Mouse (Mus musculus) myocyte (in vitro differentiated cells): ENCODE data around the gene Lztfl1. TPM values are rescaled to one million over a fixed set of nuclear protein-coding genes. Genes with fewer than 3 reads are reported as not detected.

Source experiments
- H3K27me3 ChIP-seq: one replicate; pipeline ENCODE4 v1.6.1; 2011; ENCODE audit not compliant: control insufficient read depth, insufficient read depth, insufficient read length
- H3K36me3 ChIP-seq: one replicate; pipeline ENCODE4 v1.6.1; 2011; ENCODE audit not compliant: control insufficient read depth, insufficient read depth
- H3K4me2 ChIP-seq: one replicate; pipeline ENCODE4 v1.6.1; 2011; ENCODE audit warnings: low read depth, control low read depth
- H3K4me3 ChIP-seq: one replicate; pipeline ENCODE4 v1.5.1; 2011; ENCODE audit warnings: mild to moderate bottlenecking, control low read depth, moderate library complexity
- H3K79me2 ChIP-seq: one replicate; pipeline ENCODE4 v1.6.1; 2011; ENCODE audit not compliant: control insufficient read depth, insufficient read depth
- H3ac ChIP-seq: one replicate; pipeline ENCODE4 v1.6.1; 2011; ENCODE audit not compliant: control insufficient read depth, insufficient read length
- CEBPB ChIP-seq: IDR thresholded peaks from 2 replicates; pipeline ENCODE4 v1.6.1; 2011; ENCODE audit warnings: mild to moderate bottlenecking, moderate library complexity; ENCODE audit not compliant: poor library complexity, insufficient read depth, severe bottlenecking
- E2F4 ChIP-seq: IDR thresholded peaks from one replicate; pipeline ENCODE4 v1.6.1; 2011; ENCODE audit warnings: mild to moderate bottlenecking, control low read depth, moderate library complexity; ENCODE audit not compliant: insufficient read depth
- MAX ChIP-seq: IDR thresholded peaks from one replicate; pipeline ENCODE4 v1.6.1; 2011; ENCODE audit warnings: low read depth, mild to moderate bottlenecking, control low read depth
- MYOD1 ChIP-seq, 3 experiments: IDR thresholded peaks; one replicate each; pipeline ENCODE4 v1.6.1; 2011; ENCODE audit warnings: control low read depth in 2 of 3, low read depth in 2 of 3, mild to moderate bottlenecking in 2 of 3, moderate library complexity in 1 of 3; ENCODE audit not compliant: insufficient read length in 2 of 3, control insufficient read depth in 1 of 3
- MYOG ChIP-seq, 3 experiments: IDR thresholded peaks; one replicate each; pipeline ENCODE4 v1.6.1; 2011; ENCODE audit warnings: control low read depth in 2 of 3, low read depth in 2 of 3, mild to moderate bottlenecking in 2 of 3; ENCODE audit not compliant: insufficient read length in 2 of 3, control insufficient read depth in 1 of 3, insufficient read depth in 1 of 3
- POLR2A ChIP-seq: IDR thresholded peaks from one replicate; pipeline ENCODE4 v1.6.1; 2011; ENCODE audit warnings: low read depth, mild to moderate bottlenecking, control low read depth, moderate library complexity; ENCODE audit not compliant: insufficient read length
- POLR2AphosphoS2 ChIP-seq: IDR thresholded peaks from one replicate; pipeline ENCODE4 v1.6.1; 2011; ENCODE audit warnings: low read depth, control low read depth; ENCODE audit not compliant: insufficient read length
- REST ChIP-seq: IDR thresholded peaks from one replicate; pipeline ENCODE4 v1.6.1; 2011; ENCODE audit warnings: mild to moderate bottlenecking, control low read depth, moderate library complexity; ENCODE audit not compliant: insufficient read depth, insufficient read length
- SRF ChIP-seq: IDR thresholded peaks from one replicate; pipeline ENCODE4 v1.6.1; 2011; ENCODE audit warnings: low read depth; ENCODE audit not compliant: control insufficient read depth, insufficient read length
- TCF12 ChIP-seq: IDR thresholded peaks from one replicate; pipeline ENCODE4 v1.6.1; 2011; ENCODE audit warnings: mild to moderate bottlenecking, control low read depth; ENCODE audit not compliant: poor library complexity, insufficient read depth, severe bottlenecking
- TCF3 ChIP-seq: IDR thresholded peaks from one replicate; pipeline ENCODE4 v1.6.1; 2011; ENCODE audit warnings: low read depth, control low read depth; ENCODE audit not compliant: insufficient read length
- USF1 ChIP-seq: IDR thresholded peaks from one replicate; pipeline ENCODE4 v1.6.1; 2011; ENCODE audit warnings: low read depth, mild to moderate bottlenecking, control low read depth, moderate library complexity
- polyA plus RNA-seq: library from polyadenylated mRNA; unstranded; fragments of >200 nt; fragmentation: generic; extraction: Trizol; gene quantifications from one replicate; pipeline ENCODE4 v1.2.1, GENCODE M21; 2012; ENCODE audit warnings: missing spikeins

The Lztfl1 gene
- 7.4 TPM for polyA plus RNA-seq

DNA sequence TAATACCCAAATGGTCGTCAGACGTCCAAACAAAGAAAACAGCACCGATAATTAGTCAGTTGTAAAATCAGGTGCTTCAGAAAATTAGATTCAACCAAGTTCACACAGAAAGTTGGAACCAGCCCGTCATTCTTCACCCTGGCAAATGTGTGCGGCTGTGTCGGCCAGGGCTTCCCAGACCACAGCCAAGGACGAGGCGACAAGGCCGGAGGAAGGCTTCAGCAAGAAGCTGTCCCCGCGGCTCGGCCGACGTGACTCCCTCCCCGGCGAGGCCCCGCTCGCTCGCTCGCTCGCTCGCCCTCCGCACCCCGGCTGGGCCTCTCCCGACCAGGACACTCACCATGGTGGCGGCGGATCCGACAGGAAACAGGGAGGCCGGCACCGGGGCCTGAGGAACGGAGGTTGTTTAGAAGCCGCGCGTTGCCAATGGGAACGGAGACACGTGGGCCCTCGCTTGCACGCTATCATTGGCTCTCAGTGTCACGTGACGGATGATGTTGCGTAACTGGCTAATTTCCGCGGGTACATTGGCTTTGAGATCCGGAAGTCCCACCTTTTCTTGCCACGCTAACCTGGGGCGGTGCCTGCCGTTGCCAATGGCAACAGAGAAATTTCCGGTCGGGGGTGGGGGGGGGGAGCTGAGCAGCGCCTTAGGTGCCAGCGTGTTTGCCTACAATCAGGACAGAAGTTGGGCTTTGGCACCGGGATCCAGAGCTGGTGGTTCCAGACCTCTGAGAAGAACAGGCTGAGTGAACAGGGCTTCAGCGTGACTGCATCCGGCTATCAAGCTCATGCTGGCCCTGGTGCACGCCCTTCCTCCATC is at the start of gene Lztfl1:
Lztfl1 (minus strand) TSS at position 512 of the 823 bp plus-strand sequence.
- peak within 1 kb of the TSS; percentile 39 for H3ac ChIP-seq
- H3K4me2 ChIP-seq, result peak within 1 kb of the TSS; percentile 88
- H3K79me2 ChIP-seq, result no peaks in the 10 kb centered on the region
- peak within 1 kb of the TSS; percentile 42 for H3K4me3 ChIP-seq
- TF ChIP-seq USF1 (peak; percentile 99), CEBPB (peak; percentile 99), REST (no peak), E2F4 (no peak), TCF3 (no peak), TCF12 (no peak), POLR2A (peak; percentile 22), MAX (peak; percentile 65)
- peaks cover 5% of the 10 kb centered on the region for H3K27me3 ChIP-seq
- H3K36me3 ChIP-seq, result no peaks in the 10 kb centered on the region

DNA sequence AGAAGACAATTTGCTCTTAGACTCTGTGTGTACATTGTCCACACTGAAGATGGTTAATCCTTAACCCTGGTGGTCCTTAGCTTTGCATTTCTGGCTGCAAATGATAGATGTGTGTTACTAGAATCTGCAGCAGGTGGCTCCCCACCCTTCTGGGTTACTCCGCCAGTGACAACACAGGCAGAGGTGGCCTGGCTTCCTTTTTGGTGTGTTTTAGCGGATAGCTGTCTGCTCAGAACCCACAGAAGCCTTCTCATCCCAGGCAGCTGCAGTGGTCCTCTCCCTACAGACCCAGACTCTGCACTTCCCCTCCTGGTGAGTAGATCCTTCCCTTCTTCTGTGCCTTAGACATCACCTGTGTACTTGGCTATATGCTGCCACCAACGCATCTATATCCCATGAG is 49.5 kb upstream of the Lztfl1 start:
- H3K27me3 ChIP-seq, result no peaks in the 10 kb centered on the region
- H3K79me2 ChIP-seq, result no peaks in the 10 kb centered on the region
- no peaks in the 10 kb centered on the region for H3K36me3 ChIP-seq
- TF ChIP-seq POLR2AphosphoS2, result no peak
- no peak for TF ChIP-seq MAX
- TF ChIP-seq REST, result no peak
- TF ChIP-seq USF1, result no peak
- no peak for TF ChIP-seq MYOG (IDR thresholded peaks at IDR 0.05; ENCODE audit: control insufficient read depth in 1 of 3, insufficient read depth in 1 of 3, insufficient read length in 2 of 3, low read depth in 2 of 3)
- TF ChIP-seq TCF12, result no peak
- TF ChIP-seq CEBPB, result no peak
- TF ChIP-seq E2F4, result no peak
- no peak for TF ChIP-seq MYOD1 (IDR thresholded peaks at IDR 0.05; ENCODE audit: control insufficient read depth in 1 of 3, insufficient read length in 2 of 3, low read depth in 2 of 3)
- no peak for TF ChIP-seq TCF3
- no peak for TF ChIP-seq SRF
- no peak for TF ChIP-seq POLR2A
- H3K4me3 ChIP-seq, result no peak overlapping the region
- no peak overlapping the region for H3K4me2 ChIP-seq
- H3ac ChIP-seq, result no peak overlapping the region

DNA sequence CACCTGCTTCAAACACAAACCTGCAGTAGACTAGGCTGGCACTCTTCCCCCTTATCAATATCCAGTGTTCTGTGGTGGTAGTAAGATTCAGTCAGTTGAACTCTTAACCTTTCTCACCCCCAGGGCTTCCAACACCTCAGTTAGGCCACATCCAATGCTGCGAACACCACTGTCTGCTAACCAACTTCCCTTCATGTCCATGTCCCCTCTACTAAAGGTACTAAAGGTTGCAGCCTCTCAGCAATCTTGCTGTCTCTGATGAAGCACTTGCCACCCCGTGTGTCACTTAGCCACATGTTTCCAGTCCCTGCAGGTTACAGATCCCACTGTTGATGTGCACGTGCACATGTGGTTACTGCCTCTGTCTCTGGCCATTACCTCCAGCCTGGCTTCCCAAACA is 46.3 kb upstream of the Lztfl1 start:
- Histone ChIP-seq H3K4me3 (no peak overlapping the region), H3K4me2 (peak overlapping the region; percentile 40)
- no peak for TF ChIP-seq POLR2AphosphoS2
- no peak for TF ChIP-seq MYOG (IDR thresholded peaks at IDR 0.05; ENCODE audit: control insufficient read depth in 1 of 3, insufficient read depth in 1 of 3, insufficient read length in 2 of 3, low read depth in 2 of 3)
- no peak for TF ChIP-seq USF1
- no peak for TF ChIP-seq MAX
- TF ChIP-seq POLR2A, result no peak
- no peak for TF ChIP-seq TCF3
- TF ChIP-seq TCF12, result no peak
- TF ChIP-seq SRF, result no peak
- TF ChIP-seq CEBPB, result no peak
- TF ChIP-seq E2F4, result no peak
- TF ChIP-seq REST, result no peak
- no peak for TF ChIP-seq MYOD1 (IDR thresholded peaks at IDR 0.05; ENCODE audit: control insufficient read depth in 1 of 3, insufficient read length in 2 of 3, low read depth in 2 of 3)

DNA sequence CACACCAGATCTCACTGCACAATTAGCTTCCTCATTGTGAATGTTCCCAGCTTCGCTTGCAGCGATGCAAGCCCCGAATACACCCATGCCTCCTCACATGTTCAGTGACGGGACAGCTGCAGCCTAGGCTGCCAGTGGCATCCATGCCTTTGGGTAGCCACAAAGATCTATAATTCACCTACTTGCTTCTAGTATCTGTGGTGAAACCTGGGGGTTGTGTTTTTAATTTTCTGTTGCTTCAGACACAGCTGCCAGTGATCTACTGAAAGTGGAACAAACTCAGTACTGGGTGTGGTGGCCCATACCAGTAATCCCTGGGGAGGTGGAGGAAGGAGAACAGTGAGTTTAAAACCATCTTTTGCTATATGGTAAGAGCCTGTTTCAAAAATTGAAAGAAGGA is 45.4 kb upstream of the Lztfl1 start:
- H3K4me2 ChIP-seq, result peak overlapping the region; percentile 40
- TF ChIP-seq MYOD1 (IDR thresholded peaks at IDR 0.05; ENCODE audit: control insufficient read depth in 1 of 3, insufficient read length in 2 of 3, low read depth in 2 of 3) (peak in 2 of 3 experiments; percentile 71 to 93), MYOG (IDR thresholded peaks at IDR 0.05; ENCODE audit: control insufficient read depth in 1 of 3, insufficient read depth in 1 of 3, insufficient read length in 2 of 3, low read depth in 2 of 3) (peak; percentile 47 to 84 (median 64)), TCF12 (peak; percentile 23), POLR2A (no peak)
- H3K36me3 ChIP-seq, result no peaks in the 10 kb centered on the region
- no peaks in the 10 kb centered on the region for H3K79me2 ChIP-seq
- no peak overlapping the region for H3K4me3 ChIP-seq
- H3ac ChIP-seq, result no peak overlapping the region
- no peaks in the 10 kb centered on the region for H3K27me3 ChIP-seq

More for the DNA sequence above, 46.3 kb upstream of the Lztfl1 start:
- Histone ChIP-seq H3K36me3 (no peaks in the 10 kb centered on the region), H3K27me3 (no peaks in the 10 kb centered on the region), H3K79me2 (no peaks in the 10 kb centered on the region), H3ac (no peak overlapping the region)

DNA sequence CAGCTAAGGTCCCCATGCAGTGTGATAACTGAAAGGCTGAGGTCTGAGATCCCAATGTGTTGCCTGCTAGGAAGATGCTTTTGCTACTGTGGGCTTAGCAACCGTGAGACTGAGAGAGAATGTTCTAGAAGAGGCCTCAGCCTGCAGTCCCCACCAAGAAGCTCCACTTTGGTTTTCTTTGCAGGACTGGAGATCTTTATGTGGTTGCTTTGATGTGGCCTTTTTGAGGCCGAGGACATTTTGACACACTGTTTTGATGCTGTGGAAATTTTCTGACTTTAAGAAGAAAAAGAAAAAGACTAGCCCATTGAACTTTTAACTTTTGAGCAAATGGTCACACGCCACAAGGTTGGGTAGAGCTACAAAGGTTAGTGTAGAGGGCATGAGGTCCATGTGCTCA is 43.3 kb upstream of the Lztfl1 start:
- Histone ChIP-seq H3K36me3 (no peaks in the 10 kb centered on the region), H3K4me2 (no peak overlapping the region)

More for the DNA sequence above, 43.3 kb upstream of the Lztfl1 start:
- Histone ChIP-seq H3K4me3 (no peak overlapping the region), H3K79me2 (no peaks in the 10 kb centered on the region), H3ac (no peak overlapping the region), H3K27me3 (no peaks in the 10 kb centered on the region)
- TF ChIP-seq REST (no peak), USF1 (no peak), SRF (no peak), TCF3 (no peak), E2F4 (no peak), MAX (no peak), POLR2AphosphoS2 (no peak), MYOD1 (IDR thresholded peaks at IDR 0.05; ENCODE audit: control insufficient read depth in 1 of 3, insufficient read length in 2 of 3, low read depth in 2 of 3) (no peak), MYOG (IDR thresholded peaks at IDR 0.05; ENCODE audit: control insufficient read depth in 1 of 3, insufficient read depth in 1 of 3, insufficient read length in 2 of 3, low read depth in 2 of 3) (no peak), CEBPB (no peak), TCF12 (no peak), POLR2A (no peak)
